Mouse (Mus musculus) midbrain, postnatal 0 days (tissue): ENCODE measurements around the gene Rpl3l. TPM values are rescaled to one million over a fixed set of nuclear protein-coding genes. Genes with fewer than 3 reads are reported as not detected.

Source experiments
- ATAC-seq: fragments of 200-750 bp; cut with Nextera tagmentation; 2 replicates; pipeline ENCODE4 v1.8.0; 2017; ENCODE audit warnings: moderate number of reproducible peaks, mild to moderate bottlenecking, moderate TSS enrichment, moderate library complexity; ENCODE audit not compliant: low FRiP score
- DNase-seq: peaks from one replicate; pipeline ENCODE4 v3.0.0-alpha.2; 2015; ENCODE audit warnings: low spot score
- H3K27ac ChIP-seq: fragments of 300-500 bp; sonication (generic); 2 replicates; pipeline ENCODE4 v1.5.1; 2014; ENCODE audit warnings: low read depth, mild to moderate bottlenecking, low read length, mixed read lengths
- H3K27me3 ChIP-seq: fragments of 300-500 bp; sonication (generic); 2 replicates; pipeline ENCODE4 v1.6.1; 2014; ENCODE audit warnings: low read length, control low read depth, mixed read lengths; ENCODE audit not compliant: insufficient read depth
- H3K36me3 ChIP-seq: fragments of 300-500 bp; sonication (generic); 2 replicates; pipeline ENCODE4 v1.6.1; 2014; ENCODE audit warnings: low read length, control low read depth, mixed read lengths; ENCODE audit not compliant: insufficient read depth
- H3K4me1 ChIP-seq: fragments of 300-500 bp; sonication (generic); 2 replicates; pipeline ENCODE4 v1.6.1; 2014; ENCODE audit warnings: mild to moderate bottlenecking, control low read depth, antibody characterized with exemption, low read length, mixed read lengths; ENCODE audit not compliant: insufficient read depth
- H3K4me2 ChIP-seq: fragments of 300-500 bp; sonication (generic); 2 replicates; pipeline ENCODE4 v1.6.1; 2014; ENCODE audit warnings: low read depth, mild to moderate bottlenecking, low read length, mixed read lengths; ENCODE audit not compliant: poor library complexity, severe bottlenecking
- H3K4me3 ChIP-seq: fragments of 300-500 bp; sonication (generic); 2 replicates; pipeline ENCODE4 v1.5.1; 2014; ENCODE audit warnings: low read depth, mild to moderate bottlenecking, low read length, moderate library complexity
- H3K9ac ChIP-seq: fragments of 300-500 bp; sonication (generic); replicated peaks from 2 replicates; pipeline ENCODE4 v1.6.1; 2014; ENCODE audit warnings: mild to moderate bottlenecking, low read length, moderate library complexity, mixed read lengths; ENCODE audit not compliant: poor library complexity, severe bottlenecking
- H3K9me3 ChIP-seq: fragments of 300-500 bp; sonication (generic); 2 replicates; pipeline ENCODE4 v1.6.1; 2016; ENCODE audit warnings: low read length, control low read depth
- CTCF ChIP-seq: IDR thresholded peaks from 2 replicates; pipeline ENCODE4 v1.5.1; 2016; ENCODE audit warnings: antibody characterized with exemption, mild to moderate bottlenecking
- WGBS: fragments of 180-500 bp; shearing (Covaris S2); extraction: QIAGEN DNeasy Blood & Tissue Kit; methylation state at CpG from one replicate; pipeline ENCODE4 v1.1.7; 2014; 5-methylcytosine and 5-hydroxymethylcytosine counted together
- polyA plus RNA-seq: library from polyadenylated mRNA; unstranded; fragments of >200 nt; fragmentation: Nextera tagmentation; extraction: Ambion mirVana; gene quantifications from 2 replicates; pipeline ENCODE4 v1.2.1, GENCODE M21; 2015
- total RNA-seq: library from RNA; depleted of rRNA; stranded (reverse); fragments of >200 nt; gene quantifications from 2 replicates; pipeline ENCODE4 v1.2.3, GENCODE M21; 2014

Rpl3l gene
- total and polyA plus RNA-seq, 2 experiments from 2014 or later = 0.37 TPM; not detected in 1

GRCm38 (mm10) chr17:24705821-24706220, 21.8 kb upstream of the Rpl3l start:
- WGBS = 95% methylated on average over 3 of the region's 3 CpGs
- no peak overlapping the region for H3K4me2 ChIP-seq
- DNase-seq (no peak), ATAC-seq (no peak)
- H3K27me3 ChIP-seq = no peaks in the 10 kb centered on the region
- H3K4me1 ChIP-seq = no peaks in the 10 kb centered on the region
- no peak overlapping the region for H3K9ac ChIP-seq
- H3K9me3 ChIP-seq = no peaks in the 10 kb centered on the region
- no peak for TF ChIP-seq CTCF
- peaks cover 38% of the 10 kb centered on the region for H3K36me3 ChIP-seq
- H3K4me3 ChIP-seq = no peak overlapping the region
- no peak overlapping the region for H3K27ac ChIP-seq

DNA sequence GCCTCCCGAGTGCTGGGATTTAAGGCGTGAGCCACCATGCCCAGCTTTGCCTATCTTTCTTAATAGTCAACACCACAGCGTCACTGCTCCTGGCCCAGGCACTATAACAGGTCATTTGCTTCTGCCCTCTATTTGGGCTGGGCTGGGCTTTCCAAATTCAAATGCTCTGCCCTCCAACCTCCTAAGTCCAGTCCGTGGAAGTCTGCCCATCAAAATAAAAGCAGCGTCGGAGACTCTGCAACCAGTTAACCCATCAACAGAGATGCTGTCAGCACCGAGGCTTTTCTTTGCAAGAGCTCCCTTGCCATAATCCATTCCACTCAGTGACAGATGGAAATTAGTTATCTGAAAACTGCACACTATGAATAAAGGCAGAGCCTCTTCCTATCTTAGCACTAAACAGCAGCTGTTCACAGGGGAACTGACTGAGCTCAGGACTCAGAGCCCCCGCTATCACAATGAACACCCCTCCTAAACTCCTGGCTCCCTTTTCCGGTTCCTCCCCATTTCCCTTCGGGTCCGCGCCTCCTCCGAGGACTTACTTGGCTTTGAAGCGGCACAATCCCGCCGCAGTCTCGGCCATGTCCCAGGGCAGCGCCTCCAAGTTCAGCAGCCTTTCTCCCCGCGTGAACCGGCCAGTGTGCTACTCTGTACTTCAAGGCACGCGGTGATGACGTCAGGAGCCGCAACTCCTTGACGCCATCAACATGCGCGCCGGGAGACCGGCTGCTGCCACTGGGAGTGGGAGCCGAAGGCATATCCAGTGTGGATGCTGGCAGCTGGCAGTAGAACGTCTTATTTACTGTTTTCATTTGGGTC, 20.4 kb upstream of the Rpl3l start, which contains the start of gene Tbl3:
Gene Tbl3, minus strand, starts transcription at position 679 of the 819 bp plus-strand sequence.
- Histone ChIP-seq H3K27me3 (no peaks in the 10 kb centered on the region), H3K9me3 (no peaks in the 10 kb centered on the region), H3K4me2 (peak within 1 kb of the TSS; percentile 66), H3K36me3 (peaks cover 24% of the 10 kb centered on the region), H3K4me3 (peak within 1 kb of the TSS; percentile 72), H3K4me1 (no peaks in the 10 kb centered on the region), H3K27ac (peak within 1 kb of the TSS; percentile 77), H3K9ac (peak within 1 kb of the TSS; percentile 68)
- 3% methylated on average over 32 of the region's 32 CpGs for WGBS
- TF ChIP-seq CTCF = no peak; the same call in 1 of the 2 replicates
- peak; percentile 97 for DNase-seq
- ATAC-seq = peak; percentile 89

GRCm38 (mm10) chr17:24707801-24708425, 19.7 kb upstream of the Rpl3l start:
- no peak for DNase-seq
- ATAC-seq = peak; percentile 59; the same call in 1 of the 2 replicates
- WGBS = 5% methylated on average over 24 of the region's 24 CpGs

GRCm38 (mm10) chr17:24708646-24709045, 19.0 kb upstream of the Rpl3l start:
- no peak overlapping the region for H3K4me2 ChIP-seq
- no peak for DNase-seq
- TF ChIP-seq CTCF = peak; percentile 66

More at GRCm38 (mm10) chr17:24707801-24708425, 19.7 kb upstream of the Rpl3l start:
- H3K9ac ChIP-seq = peak overlapping the region; percentile 68; the same call in 1 of the 2 replicates
- peak overlapping the region; percentile 77; the same call in 1 of the 2 replicates for H3K27ac ChIP-seq
- H3K4me1 ChIP-seq = no peaks in the 10 kb centered on the region
- H3K4me3 ChIP-seq = peak overlapping the region; percentile 72
- no peaks in the 10 kb centered on the region for H3K27me3 ChIP-seq
- no peak for TF ChIP-seq CTCF
- H3K4me2 ChIP-seq = peak overlapping the region; percentile 66
- H3K9me3 ChIP-seq = no peaks in the 10 kb centered on the region
- H3K36me3 ChIP-seq = peaks cover 19% of the 10 kb centered on the region

DNA sequence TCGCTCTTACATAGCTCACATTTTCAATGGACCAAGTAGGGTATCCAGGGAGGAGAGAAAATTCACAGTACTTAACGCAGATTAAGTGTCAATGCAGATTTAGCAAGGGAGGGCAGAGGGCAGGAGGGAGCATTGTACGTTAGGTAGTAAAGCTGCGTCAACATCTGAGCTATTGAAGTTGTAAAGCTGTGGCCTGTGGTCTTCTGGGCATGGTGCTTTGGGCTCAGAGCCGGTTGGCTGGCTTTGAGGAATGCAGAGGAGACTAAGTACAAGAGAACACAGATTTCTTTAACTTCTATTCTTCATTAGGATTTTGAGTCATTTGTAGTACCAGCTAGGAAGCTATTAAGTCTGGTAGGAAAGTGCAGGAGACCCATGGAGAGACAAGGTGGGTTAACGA, 12.1 kb upstream of the Rpl3l start:
- ATAC-seq (no peak), DNase-seq (no peak)
- Histone ChIP-seq H3K27ac (no peak overlapping the region), H3K4me2 (no peak overlapping the region), H3K4me1 (no peaks in the 10 kb centered on the region; the same call in 1 of the 2 replicates), H3K9me3 (no peaks in the 10 kb centered on the region), H3K4me3 (no peak overlapping the region), H3K9ac (no peak overlapping the region), H3K36me3 (peaks cover 3% of the 10 kb centered on the region; the same call in 1 of the 2 replicates), H3K27me3 (no peaks in the 10 kb centered on the region)
- no peak for TF ChIP-seq CTCF
- WGBS = 19% methylated on average over 6 of the region's 6 CpGs

More at GRCm38 (mm10) chr17:24708646-24709045, 19.0 kb upstream of the Rpl3l start:
- Histone ChIP-seq H3K9ac (no peak overlapping the region), H3K9me3 (no peaks in the 10 kb centered on the region), H3K27me3 (no peaks in the 10 kb centered on the region), H3K4me3 (no peak overlapping the region), H3K4me1 (no peaks in the 10 kb centered on the region), H3K36me3 (peaks cover 17% of the 10 kb centered on the region), H3K27ac (no peak overlapping the region)
- 30% methylated on average over 2 of the region's 2 CpGs for WGBS
- ATAC-seq = no peak
